Mouse (Mus musculus): Measurements from ENCODE around the gene Slc6a9.
A peak's percentile ranks its signal among the peaks of the same experiment; 100 is the strongest.

Slc6a9 gene

DNA sequence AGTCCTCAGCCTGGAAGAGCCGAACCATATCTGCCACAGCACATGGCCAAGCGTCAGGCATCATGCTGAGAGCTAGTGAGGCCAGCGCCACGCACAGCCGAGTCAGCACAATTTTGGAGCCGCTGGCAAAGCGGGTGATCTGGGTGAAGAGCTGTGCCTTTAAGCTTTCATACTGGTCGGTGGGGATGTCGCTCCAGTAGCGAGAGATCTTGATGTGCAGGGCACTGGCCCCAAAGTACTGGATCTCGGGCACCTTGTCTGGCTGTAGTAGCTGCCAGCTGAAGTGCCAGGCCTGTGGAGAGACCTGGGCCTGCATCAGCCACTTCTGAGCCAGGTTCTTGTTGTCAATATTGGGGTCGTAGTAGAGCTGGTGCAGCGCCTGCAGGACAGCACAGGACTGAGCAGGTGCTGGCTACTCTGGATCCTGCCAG lies 77.8 kb downstream of the Slc6a9 start:
- no peak for DNase-seq (ENCODE audit: low read depth, low spot score)

DNA sequence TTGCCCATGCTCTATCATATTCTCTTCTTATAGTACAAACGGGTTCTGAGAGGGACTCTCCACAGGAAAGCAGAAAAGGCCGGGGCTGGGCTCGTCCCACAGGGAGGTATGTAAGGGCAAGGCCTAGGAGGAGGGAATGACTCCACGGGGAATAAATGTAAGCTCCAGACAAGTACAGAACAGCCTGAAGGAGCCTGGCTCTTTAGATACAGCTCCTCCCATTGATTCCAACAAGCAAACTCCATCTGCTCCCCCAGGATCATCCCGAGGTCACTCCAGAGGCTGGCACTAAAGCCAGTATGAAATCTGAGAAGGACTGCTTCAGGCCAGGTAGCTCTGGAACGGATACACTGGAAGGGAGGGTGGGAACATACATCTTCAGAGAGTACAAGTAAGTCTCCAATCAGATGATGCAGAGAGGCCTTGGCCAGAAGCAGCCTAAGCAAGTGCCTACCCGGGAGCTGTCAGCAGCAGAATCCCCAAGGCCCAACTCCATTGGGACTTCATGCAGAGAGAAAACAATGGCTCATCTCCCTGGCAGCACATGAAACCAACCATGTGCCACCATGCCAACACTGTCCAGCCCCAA lies 78.5 kb downstream of the Slc6a9 start:
- DNase-seq (ENCODE audit: low read depth, low spot score): no peak

GRCm38 (mm10) chr4:117913421-117913820 lies 79.1 kb downstream of the Slc6a9 start:
- no peak for DNase-seq (ENCODE audit: low read depth, low spot score)

GRCm38 (mm10) chr4:117914031-117914430 lies 79.7 kb downstream of the Slc6a9 start:
- no peak for DNase-seq (ENCODE audit: low read depth, low spot score)

GRCm38 (mm10) chr4:117914591-117915442 lies 80.5 kb downstream of the Slc6a9 start, which contains the start of gene Ipo13:
Gene Ipo13, minus strand, starts transcription at chr4:117914999.
- peak; percentile 91 for DNase-seq (ENCODE audit: low read depth, low spot score)

DNA sequence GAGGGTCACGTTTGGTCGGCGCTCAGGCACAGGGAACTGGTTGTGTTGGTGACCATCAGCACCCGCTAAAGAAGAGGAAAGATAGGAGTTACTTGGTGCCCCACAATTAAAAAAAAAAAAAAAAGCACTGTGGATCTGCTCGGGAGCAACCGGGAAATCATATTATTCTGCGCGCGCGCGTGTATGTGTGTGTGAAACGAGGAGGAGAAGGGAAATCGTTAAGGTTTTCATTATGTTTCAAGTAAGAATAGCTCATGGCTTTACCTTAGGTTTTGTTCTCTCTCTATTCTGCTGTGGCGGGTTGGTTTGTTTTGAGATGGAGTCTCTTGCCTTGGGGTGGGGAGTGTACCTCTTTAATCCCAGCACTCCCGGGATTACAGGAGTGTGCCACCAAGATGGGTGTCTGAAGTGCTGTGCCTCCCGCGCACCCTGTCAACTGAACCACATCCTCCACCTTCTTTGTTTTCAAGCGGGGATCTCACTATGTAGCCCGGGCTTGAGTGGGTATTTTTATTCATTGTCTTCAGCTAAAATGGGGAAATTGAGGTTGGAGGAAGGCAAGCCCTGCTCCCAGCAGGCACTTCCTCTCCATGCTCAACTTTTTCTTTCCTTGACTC lies 81.3 kb downstream of the Slc6a9 start:
- DNase-seq (ENCODE audit: low read depth, low spot score): no peak

DNA sequence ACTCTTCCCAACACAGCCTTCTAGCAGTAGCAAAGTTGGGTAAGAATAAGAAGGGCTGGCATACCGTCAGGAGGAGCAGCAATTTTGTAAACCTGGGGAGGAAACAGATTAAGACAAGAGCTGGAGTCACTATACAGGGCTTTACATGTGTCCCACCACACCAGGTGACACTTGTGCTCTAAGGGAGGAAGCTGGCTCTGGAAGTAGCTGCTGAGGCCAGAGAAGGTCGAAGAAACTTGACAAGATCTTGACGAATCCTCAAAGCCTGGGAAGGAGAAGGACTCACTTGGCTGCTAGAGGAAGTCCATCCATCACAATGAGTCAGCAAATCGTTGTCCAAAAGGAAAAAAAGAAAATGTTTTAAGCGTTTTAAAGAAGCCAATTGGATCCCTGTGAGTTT lies 82.1 kb downstream of the Slc6a9 start:
- DNase-seq (ENCODE audit: low read depth, low spot score): no peak

- DNase-seq (ENCODE audit: low read depth, low spot score): no peak
Observed at GRCm38 (mm10) chr4:117917402-117917801, 83.1 kb downstream of the Slc6a9 start.

DNA sequence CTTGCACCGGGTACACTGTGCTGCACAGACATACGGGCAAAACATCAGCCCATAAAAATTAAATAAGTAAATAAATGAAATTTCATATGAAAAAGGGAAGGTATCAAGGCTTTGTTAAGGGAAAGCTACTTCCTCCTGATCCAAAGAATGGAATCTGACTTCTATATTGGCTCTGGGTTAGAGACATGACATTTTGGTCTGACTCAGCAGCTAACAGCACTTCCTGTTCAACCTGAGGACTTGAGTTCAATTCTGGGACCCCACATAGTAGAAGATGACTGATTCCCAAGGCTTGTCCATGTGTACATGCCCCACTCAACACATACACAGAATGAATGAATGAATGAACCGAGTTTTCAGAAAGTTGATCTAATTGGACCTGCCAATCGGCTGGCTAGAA lies 83.5 kb downstream of the Slc6a9 start:
- no peak for DNase-seq (ENCODE audit: low read depth, low spot score)

- no peak for DNase-seq (ENCODE audit: low read depth, low spot score)
Observed at GRCm38 (mm10) chr4:117918261-117918660, 84.0 kb downstream of the Slc6a9 start.

DNA sequence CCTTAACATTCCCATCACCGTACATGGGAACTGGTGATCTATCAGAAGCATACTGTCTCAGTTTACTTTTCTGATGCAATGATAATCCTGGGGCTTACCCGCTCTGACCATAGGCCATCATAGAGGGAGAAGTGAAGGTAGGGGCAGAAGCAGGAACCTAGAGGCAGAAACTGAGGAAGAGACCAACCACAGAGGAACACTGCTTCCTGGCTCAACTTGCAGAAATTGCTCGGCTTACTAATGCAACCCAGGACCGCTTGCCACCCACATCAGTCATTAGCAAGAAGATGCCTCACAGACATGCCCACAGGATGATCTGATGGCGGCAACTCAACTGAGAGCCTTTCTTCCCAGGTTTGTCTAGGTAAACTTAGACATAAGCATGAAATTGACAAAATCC lies 84.5 kb downstream of the Slc6a9 start:
- no peak for DNase-seq (ENCODE audit: low read depth, low spot score)

GRCm38 (mm10) chr4:117921358-117921757 lies 87.1 kb downstream of the Slc6a9 start:
- DNase-seq (ENCODE audit: low read depth, low spot score): no peak

GRCm38 (mm10) chr4:117923450-117923849 lies 89.1 kb downstream of the Slc6a9 start:
- DNase-seq (ENCODE audit: low read depth, low spot score): no peak
